Mouse (Mus musculus) T-cell, adult 2 months (primary cell): ENCODE measurements around the gene Serpinf2.
A peak's percentile ranks its signal among the peaks of the same experiment; 100 is the strongest.
"Not testable (repeated sequence)": the region's sequence is repeated elsewhere in the genome, so short reads cannot be mapped to it uniquely, and the experiment has no call there.

ENCODE experiments used
- DNase-seq: peaks from one replicate; pipeline ENCODE4 v3.0.0; 2022; ENCODE audit warnings: low spot score

Serpinf2 gene

GRCm38 (mm10) chr11:75459141-75459711 is 19.8 kb upstream of the Serpinf2 start:
- no peak for DNase-seq

DNA sequence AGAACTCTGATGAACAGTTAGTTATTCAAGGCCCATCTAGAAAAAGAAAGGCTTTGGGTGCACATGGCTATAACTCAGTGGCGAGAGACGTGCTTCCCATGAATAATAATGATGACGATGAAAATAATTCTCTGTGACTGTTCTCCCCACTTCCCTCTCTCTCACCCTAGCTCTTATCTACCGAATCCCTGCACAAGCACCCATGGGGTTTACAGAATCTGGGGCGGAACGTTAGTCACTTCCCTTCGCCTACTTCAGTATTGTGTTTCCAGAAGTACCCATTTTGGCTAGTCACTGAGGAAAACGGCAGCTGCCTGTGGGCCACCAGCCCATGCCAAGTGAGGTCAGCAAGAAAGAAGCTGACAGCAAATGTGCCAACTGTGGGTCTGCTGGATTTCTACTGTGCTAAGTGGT is 19.2 kb upstream of the Serpinf2 start:
- no peak for DNase-seq

GRCm38 (mm10) chr11:75458169-75458568 is 18.8 kb upstream of the Serpinf2 start:
- DNase-seq = no peak

DNA sequence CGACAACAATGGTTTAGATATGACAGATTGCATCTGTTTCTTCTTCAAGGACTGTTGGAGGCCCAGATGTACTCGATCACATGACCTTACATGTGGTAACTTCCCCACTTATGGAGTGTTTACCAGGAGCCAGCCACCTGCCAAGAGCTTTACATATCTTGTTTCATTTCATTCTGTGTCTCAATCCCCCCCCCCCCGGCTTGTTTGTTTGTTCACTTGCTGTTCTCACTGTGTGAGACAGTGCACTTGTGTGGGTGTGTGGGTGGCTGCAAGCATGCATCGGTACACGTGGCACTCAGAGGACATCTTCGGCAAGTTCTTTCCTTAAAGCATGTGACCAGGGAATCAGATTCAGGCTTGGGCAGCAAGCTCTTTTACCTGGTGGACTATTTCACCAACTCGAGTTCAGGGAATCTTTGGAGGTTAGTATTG is 17.1 kb upstream of the Serpinf2 start:
- no peak for DNase-seq

DNA sequence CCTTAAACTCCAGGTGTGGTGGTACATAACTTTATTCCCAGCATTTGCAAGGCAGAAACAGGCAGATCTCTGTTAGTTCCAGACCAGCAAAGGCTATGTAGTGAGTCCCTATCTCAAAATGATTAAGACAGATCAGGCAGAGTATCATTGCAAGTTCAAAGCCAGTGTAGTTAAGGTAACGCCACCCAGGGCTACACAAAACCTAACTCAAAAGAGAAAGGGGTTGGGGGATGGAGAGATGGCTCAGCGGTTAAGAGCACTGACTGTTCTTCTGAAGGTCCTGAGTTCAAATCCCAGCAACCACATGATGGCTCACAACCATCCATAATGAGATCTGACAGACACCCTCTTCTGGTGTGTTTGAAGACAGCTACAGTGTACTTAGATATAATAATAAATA is 16.6 kb upstream of the Serpinf2 start:
- DNase-seq = not testable (repeated sequence)

GRCm38 (mm10) chr11:75455041-75455736 is 15.8 kb upstream of the Serpinf2 start:
- DNase-seq = no peak

GRCm38 (mm10) chr11:75453991-75454930 is 14.9 kb upstream of the Serpinf2 start, which contains the start of gene Wdr81:
TSS of gene Wdr81 (minus strand) at chr11:75454717.
- DNase-seq = peak; percentile 87

GRCm38 (mm10) chr11:75452812-75453557 is 13.6 kb upstream of the Serpinf2 start:
- DNase-seq = no peak

DNA sequence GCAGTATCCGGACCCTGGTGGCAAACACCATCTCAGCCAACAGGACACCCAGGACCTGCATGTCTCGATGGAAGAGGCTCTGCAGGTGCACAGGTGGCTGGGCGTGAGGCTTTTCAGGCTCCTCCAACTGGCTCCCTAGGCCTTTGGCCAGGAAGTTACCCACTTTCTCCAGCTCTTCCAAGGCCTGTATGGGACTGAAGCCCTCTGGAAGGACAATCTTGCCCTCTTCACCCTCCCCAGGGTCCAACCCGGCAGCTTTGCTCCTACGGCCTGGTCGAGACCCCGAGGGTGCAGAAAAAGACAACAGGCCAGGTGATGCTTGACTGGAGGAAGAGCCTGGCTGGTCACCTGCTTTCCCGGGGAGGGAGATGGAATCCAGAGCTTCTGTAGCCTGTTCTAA is 12.7 kb upstream of the Serpinf2 start:
- DNase-seq = no peak

DNA sequence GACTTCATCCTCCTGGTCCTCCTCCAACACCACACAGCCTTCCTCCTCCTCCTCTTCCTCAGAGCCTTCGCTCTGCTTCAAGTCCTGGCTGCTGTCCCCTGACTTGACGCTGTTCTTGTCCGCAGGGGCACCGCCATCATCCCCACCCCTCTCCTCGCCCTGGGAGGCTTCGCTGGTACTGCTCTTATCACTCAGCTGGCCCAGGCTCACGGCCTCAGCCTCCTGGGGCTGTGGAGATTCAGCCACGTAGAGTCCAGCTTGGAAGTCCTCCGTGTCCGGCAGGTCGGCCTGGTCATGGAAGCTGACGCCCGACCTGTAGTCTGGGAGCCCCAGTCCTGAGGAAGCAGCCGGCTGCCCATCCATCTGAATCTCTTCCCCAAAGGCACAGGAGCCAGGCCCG is 11.5 kb upstream of the Serpinf2 start:
- no peak for DNase-seq

GRCm38 (mm10) chr11:75450304-75450908 is 11.0 kb upstream of the Serpinf2 start:
- DNase-seq = no peak

- no peak for DNase-seq
These were observed 10.3 kb upstream of the Serpinf2 start for GRCm38 (mm10) chr11:75449695-75450094.

DNA sequence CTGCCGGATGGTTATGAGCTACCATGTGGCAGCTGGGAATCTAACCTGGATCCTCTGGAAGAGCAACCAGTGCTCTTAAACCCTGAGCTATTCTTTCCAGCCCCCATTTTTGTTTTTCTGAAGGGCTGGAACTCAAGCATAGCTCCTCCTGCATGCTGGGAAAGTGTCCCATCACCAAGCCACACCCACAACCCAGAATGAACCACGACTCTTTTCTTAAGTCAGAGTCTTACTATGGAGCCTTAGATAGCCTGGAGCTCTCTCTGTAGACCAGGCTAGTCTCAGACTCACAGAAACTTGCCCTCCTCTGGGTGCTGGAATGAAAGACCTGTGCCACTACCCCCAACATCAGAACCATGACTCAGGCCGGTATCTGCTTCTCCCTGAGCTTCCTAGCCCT is 9.2 kb upstream of the Serpinf2 start:
- no peak for DNase-seq

DNA sequence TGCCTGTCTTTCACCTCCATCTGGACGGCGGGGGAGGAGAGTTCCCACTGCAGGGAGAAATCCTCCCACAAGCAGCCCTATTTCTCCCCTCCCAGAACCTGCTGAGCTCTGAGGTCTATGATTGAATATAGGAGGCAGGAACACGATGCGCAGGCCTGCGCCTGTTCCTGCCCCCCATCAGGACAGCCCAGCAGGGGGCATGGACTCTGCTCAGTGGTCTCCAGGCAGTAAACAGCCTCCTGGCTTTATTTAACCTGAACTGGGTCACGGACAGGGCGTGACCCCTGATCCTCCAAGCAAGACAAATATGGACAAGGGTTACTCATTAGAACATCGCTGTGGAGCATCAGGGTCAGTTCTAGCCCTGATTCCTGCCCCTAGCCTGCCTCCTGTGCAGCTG is 4.3 kb upstream of the Serpinf2 start:
- no peak for DNase-seq

DNA sequence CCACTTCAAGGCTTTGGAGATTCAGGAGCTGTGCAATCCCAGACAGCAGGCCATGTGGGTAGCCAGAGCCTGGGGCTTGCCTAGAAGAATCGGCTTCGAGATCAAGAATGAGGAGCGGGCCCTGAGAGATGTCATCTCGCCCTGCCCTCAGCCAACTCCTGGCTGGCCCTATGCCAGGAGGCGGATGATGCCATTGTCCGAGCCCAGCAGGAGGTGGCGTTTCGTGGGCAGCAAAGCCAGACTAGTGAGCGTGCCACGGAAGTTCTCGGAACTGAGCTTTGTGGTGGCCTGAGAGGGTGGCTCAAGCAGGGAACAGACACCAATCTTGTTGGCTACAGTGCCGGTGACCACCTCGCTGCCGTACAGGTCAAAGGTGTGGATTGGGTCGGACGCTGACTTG is 2.2 kb upstream of the Serpinf2 start:
- no peak for DNase-seq

DNA sequence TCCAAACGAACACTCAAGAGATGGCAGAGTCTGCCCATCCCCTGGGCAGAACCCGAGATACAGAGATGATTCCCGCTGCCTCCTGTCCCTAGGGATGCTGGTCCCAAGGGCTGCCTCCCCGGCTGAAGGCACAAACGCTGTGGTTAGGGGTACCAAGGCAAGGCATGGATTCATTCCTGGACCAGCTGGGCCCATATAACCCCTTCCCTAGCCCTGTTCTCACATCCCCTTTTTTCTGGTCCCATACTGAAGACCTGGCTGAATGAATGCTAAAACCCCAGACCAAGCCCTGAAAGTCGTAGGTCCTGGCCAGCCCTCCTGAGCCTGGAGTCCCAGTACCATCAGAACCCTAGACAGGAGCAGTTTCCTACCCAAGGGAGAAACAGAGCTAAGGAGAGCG is 1.6 kb upstream of the Serpinf2 start:
- no peak for DNase-seq

GRCm38 (mm10) chr11:75439951-75440350 is 560 bp upstream of the Serpinf2 start:
- no peak for DNase-seq

- DNase-seq = no peak
These were observed 587 bp downstream of the Serpinf2 start for GRCm38 (mm10) chr11:75438804-75439203.

DNA sequence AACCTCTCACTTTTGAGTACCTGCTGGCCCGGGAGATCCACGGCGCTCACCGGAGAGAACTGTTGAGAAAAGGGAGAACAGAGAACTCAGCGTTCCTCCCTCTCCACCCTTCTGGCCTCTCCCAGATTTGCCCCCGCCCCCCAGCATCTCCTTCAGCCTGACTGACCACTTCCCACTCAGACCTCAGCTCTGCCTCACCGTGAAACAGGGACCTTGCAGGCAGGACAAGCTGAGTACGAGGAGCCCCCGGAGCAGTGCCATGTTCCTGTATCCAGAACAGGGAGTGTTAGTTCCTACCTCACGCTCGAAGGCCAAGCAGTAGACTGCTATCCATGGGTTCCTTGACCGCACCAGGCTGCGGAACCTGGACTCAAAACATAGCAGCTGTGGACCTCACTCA is 1.2 kb downstream of the Serpinf2 start:
- DNase-seq = no peak

- DNase-seq = no peak
These were observed 5.3 kb downstream of the Serpinf2 start for GRCm38 (mm10) chr11:75434138-75434537.

DNA sequence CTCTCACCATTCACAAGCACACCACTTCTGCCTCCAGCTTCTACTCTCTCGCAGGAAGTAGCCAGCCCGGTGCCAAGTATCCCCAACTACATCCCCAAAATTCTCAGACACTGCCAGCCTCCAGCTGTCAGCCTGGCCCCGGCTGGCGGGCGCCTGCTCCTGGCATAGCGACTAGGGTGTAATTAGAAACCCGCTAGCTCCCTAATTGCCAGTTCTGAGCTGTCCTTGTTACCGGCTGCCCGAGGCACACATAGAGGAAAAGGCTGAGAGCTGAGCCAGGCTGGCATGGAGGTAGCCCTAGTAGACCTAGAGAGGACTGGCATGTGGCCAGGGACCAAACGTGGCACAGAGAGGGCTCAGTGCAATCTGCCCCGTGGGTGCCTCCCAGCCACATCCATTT is 8.1 kb downstream of the Serpinf2 start:
- DNase-seq = no peak
